In genomic region chr17:8555785-8556184, GRCm38 (mm10) we compare ENCODE assay signal across 21 mouse cellular contexts. TPM values are rescaled to one million over a fixed set of nuclear protein-coding genes. Genes with fewer than 3 reads are reported as not detected.
"Had no signal": no experiment of that assay in that cellular context is flagged by ENCODE, and none has a peak within 500 bp of the region (broad histone marks: within the 10 kb centered on the region; RNA-seq: fewer than 3 reads in every experiment).

No protein-coding gene starts in this region.

- H3K4me2 ChIP-seq: limb, embryonic 15.5 days; liver, embryonic 12.5 days; midbrain, embryonic 12.5 days; neural tube, embryonic 13.5 days had no signal

- H3K27me3 ChIP-seq: limb, embryonic 15.5 days; midbrain, embryonic 12.5 days; neural tube, embryonic 13.5 days had no signal

- H3K9ac ChIP-seq: limb, embryonic 15.5 days; liver, embryonic 12.5 days; midbrain, embryonic 12.5 days; neural tube, embryonic 13.5 days had no signal

- H3K4me1 ChIP-seq: liver, embryonic 12.5 days; midbrain, embryonic 12.5 days; neural tube, embryonic 13.5 days had no signal

- H3K36me3 ChIP-seq: limb, embryonic 15.5 days; liver, embryonic 12.5 days; midbrain, embryonic 12.5 days; neural tube, embryonic 13.5 days had no signal

- H3K4me3 ChIP-seq: limb, embryonic 15.5 days; liver, embryonic 12.5 days; midbrain, embryonic 12.5 days; neural tube, embryonic 13.5 days had no signal

- H3K27ac ChIP-seq: limb, embryonic 15.5 days; liver, embryonic 12.5 days; midbrain, embryonic 12.5 days; neural tube, embryonic 13.5 days had no signal

- DNase-seq: kidney, postnatal 36 days; layer of hippocampus, adult 9-11 months; layer of hippocampus, postnatal 36 days; retina, postnatal 1 day; right cerebral cortex, postnatal 4 days; spleen, adult 18-20 months; thymus, adult 18-20 months; thymus, postnatal 14 days had no signal

- ATAC-seq: liver, embryonic 12.5 days; midbrain, embryonic 16.5 days had no signal

- H3K9me3 ChIP-seq: limb, embryonic 15.5 days; liver, embryonic 12.5 days; midbrain, embryonic 12.5 days; neural tube, embryonic 13.5 days had no signal

RNA-seq across cellular contexts. Expression of gene Gm17087, which starts 11.0 kb away (rescaled TPM):
- total RNA-seq: layer of hippocampus, adult 18-20 months; layer of hippocampus, postnatal 36 days; left cerebral cortex, adult 8-10 months; left cerebral cortex, postnatal 25 days; megakaryocyte-erythroid progenitor cell, adult 5-6 weeks had no signal
- polyA plus RNA-seq: limb, embryonic 11.5 days; limb, embryonic 15.5 days; liver, embryonic 12.5 days; liver, embryonic 16.5 days; lung, embryonic 16.5 days; midbrain, embryonic 12.5 days; midbrain, embryonic 16.5 days; neural tube, embryonic 13.5 days; stomach, embryonic 14.5 days had no signal
